Mouse (Mus musculus) kidney, adult 2 months (tissue): ENCODE results near the gene Iqsec1. TPM values are rescaled to one million over a fixed set of nuclear protein-coding genes. Genes with fewer than 3 reads are reported as not detected.

Experiments
- DNase-seq: peaks from one replicate; pipeline ENCODE4 v3.0.0; 2021
- H3K27ac ChIP-seq: fragments of 200-500 bp; 2 replicates; pipeline ENCODE4 v1.5.1; 2012; ENCODE audit warnings: low read depth, low read length, control low read depth, inconsistent platforms; ENCODE audit not compliant: insufficient read depth
- H3K27me3 ChIP-seq: fragments of 200-500 bp; replicated peaks from 2 replicates; pipeline ENCODE4 v1.6.1; 2012; ENCODE audit warnings: mild to moderate bottlenecking, moderate library complexity, low read length, inconsistent platforms; ENCODE audit not compliant: control insufficient read depth, insufficient read depth
- H3K36me3 ChIP-seq: fragments of 200-500 bp; 2 replicates; pipeline ENCODE4 v1.6.1; 2012; ENCODE audit warnings: mild to moderate bottlenecking, moderate library complexity, low read length, inconsistent platforms; ENCODE audit not compliant: control insufficient read depth, insufficient read depth
- H3K4me1 ChIP-seq: fragments of 200-500 bp; 2 replicates; pipeline ENCODE4 v1.6.1; 2011; ENCODE audit warnings: low read length; ENCODE audit not compliant: control insufficient read depth, insufficient read depth
- H3K4me3 ChIP-seq: fragments of 200-500 bp; 2 replicates; pipeline ENCODE4 v1.5.1; 2011; ENCODE audit warnings: mild to moderate bottlenecking, low read depth, low read length, control low read depth; ENCODE audit not compliant: insufficient read depth
- CTCF ChIP-seq: fragments of 200-500 bp; conservative IDR thresholded peaks from 2 replicates; pipeline ENCODE4 v1.5.1; 2011; ENCODE audit warnings: low read depth, mild to moderate bottlenecking, control low read depth, low read length, moderate library complexity, mixed read lengths; ENCODE audit not compliant: insufficient read depth, insufficient read length
- POLR2A ChIP-seq: fragments of 200-500 bp; IDR thresholded peaks from one replicate; pipeline ENCODE4 v1.6.1; 2011; ENCODE audit warnings: low read depth, low read length, control low read depth
- WGBS: fragments of 180-500 bp; shearing (Covaris S2); methylation state at CpG from one replicate; pipeline ENCODE4 v1.1.7; 2018; 5-methylcytosine and 5-hydroxymethylcytosine counted together
- polyA plus RNA-seq: library from polyadenylated mRNA; depleted of rRNA; stranded (reverse); fragments of >200 nt; gene quantifications from 2 replicates; pipeline ENCODE4 v1.2.3, GENCODE M21; 2012

Gene Iqsec1
- polyA plus RNA-seq, 1 experiment = 149 TPM

DNA sequence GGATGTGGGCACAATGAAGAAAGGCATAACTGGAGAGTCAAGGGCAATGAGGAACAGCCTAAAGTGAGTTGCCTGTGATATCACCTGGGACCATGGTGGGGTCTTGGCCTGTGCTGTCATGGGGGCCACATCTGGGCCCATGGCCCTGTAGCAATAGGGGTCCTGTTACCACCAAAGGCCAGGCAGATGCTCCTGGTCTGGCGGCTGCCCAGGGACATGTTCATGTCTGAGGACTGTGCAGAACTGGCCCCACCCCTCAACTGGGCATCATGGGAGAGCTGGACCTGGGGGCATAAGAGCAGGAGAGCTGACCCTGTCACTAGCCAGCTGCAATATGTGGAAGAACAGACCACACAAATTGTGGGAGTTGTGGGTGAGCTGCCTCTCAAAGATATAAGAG lies 130.6 kb downstream of the Iqsec1 start:
- H3K4me1 ChIP-seq = no peaks in the 10 kb centered on the region
- H3K4me3 ChIP-seq = no peak overlapping the region
- H3K36me3 ChIP-seq = no peaks in the 10 kb centered on the region
- 96% methylated on average over 1 of the region's 1 CpGs for WGBS
- TF ChIP-seq CTCF = no peak
- TF ChIP-seq POLR2A = no peak
- no peak for DNase-seq
- H3K27ac ChIP-seq = no peak overlapping the region
- no peaks in the 10 kb centered on the region for H3K27me3 ChIP-seq

DNA sequence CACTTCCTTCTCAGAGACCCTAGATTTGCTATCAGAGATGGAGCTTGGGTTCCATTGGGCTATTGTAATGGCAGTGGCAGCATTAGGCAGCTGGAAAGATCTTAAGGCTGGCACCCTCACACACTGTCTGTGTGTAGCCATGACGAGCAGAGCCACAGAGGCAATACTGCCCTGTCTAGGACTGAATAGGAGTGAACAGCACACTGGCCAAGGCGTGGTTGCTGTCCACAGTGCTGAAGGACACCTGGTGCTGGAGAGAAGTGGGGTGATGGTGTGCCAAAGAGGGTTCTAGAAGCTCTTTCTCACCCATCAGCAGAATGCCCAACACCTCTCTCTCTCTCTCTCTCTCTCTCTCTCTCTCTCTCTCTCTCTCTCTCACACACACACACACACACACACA lies 136.1 kb downstream of the Iqsec1 start:
- no peak for DNase-seq

DNA sequence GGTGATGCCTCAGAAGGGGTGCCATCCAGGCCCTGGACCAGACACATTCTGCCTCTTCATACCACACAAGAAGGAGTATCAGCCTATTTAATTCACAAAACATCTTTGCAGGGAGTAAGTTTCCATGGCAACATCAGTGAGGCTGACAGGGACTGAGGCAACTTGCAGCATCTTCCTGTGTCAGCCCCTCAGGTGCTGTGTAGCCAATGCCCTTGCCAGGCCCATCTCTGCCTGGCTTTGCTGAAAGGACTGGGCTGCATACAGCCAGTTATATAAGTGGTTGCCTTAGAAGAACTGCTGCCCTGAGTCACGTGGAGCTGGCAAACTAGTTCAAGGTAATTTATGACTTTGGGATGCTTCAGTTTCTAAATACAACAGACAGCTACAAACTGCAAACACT lies 140.4 kb downstream of the Iqsec1 start:
- DNase-seq = peak; percentile 4
- H3K27me3 ChIP-seq = no peaks in the 10 kb centered on the region
- H3K27ac ChIP-seq = no peak overlapping the region
- TF ChIP-seq POLR2A = no peak
- no peak for TF ChIP-seq CTCF
- no peaks in the 10 kb centered on the region for H3K4me1 ChIP-seq
- no peaks in the 10 kb centered on the region for H3K36me3 ChIP-seq
- 21% methylated on average over 1 of the region's 1 CpGs for WGBS
- H3K4me3 ChIP-seq = no peak overlapping the region

More for the DNA sequence above, 136.1 kb downstream of the Iqsec1 start:
- no peaks in the 10 kb centered on the region for H3K36me3 ChIP-seq
- H3K27ac ChIP-seq = no peak overlapping the region
- H3K4me3 ChIP-seq = no peak overlapping the region
- H3K27me3 ChIP-seq = no peaks in the 10 kb centered on the region
- 19% methylated on average over 2 of the region's 2 CpGs for WGBS
- no peaks in the 10 kb centered on the region for H3K4me1 ChIP-seq
- TF ChIP-seq CTCF = no peak
- TF ChIP-seq POLR2A = no peak

- Histone ChIP-seq H3K27ac (no peak overlapping the region), H3K4me1 (no peaks in the 10 kb centered on the region), H3K27me3 (no peaks in the 10 kb centered on the region), H3K4me3 (no peak overlapping the region), H3K36me3 (no peaks in the 10 kb centered on the region)
- 82% methylated on average over 2 of the region's 2 CpGs for WGBS
- no peak for DNase-seq
- TF ChIP-seq POLR2A = no peak
- TF ChIP-seq CTCF = no peak
Observed at GRCm38 (mm10) chr6:90847523-90847922, 141.0 kb downstream of the Iqsec1 start.

- TF ChIP-seq POLR2A (no peak), CTCF (no peak)
- WGBS = 93% methylated on average over 2 of the region's 2 CpGs
- Histone ChIP-seq H3K27me3 (no peaks in the 10 kb centered on the region), H3K4me3 (no peak overlapping the region), H3K27ac (no peak overlapping the region), H3K4me1 (no peaks in the 10 kb centered on the region), H3K36me3 (no peaks in the 10 kb centered on the region)
- DNase-seq = no peak
Observed at GRCm38 (mm10) chr6:90839972-90840371, 148.5 kb downstream of the Iqsec1 start.

DNA sequence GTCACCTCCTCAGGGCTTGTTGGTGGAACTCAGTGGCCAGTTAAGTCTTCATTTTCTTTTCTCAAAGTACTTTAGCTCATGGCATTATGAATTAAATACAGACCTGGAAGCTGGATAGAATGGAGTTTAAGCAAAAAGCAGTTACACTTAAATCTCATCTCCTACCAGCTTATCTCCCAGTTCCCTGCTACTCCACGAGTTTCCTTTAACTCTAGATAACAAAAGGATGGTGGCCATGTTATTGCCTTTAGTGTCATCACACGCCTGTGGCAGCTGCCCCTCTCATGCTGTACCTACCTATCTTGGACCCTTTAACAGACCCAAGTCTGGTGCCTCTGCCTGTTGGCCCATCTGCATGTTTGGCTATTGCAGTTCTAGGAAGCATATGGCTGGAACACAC lies 151.7 kb downstream of the Iqsec1 start:
- H3K36me3 ChIP-seq = no peaks in the 10 kb centered on the region
- no peaks in the 10 kb centered on the region for H3K4me1 ChIP-seq
- H3K27me3 ChIP-seq = no peaks in the 10 kb centered on the region
- no peak overlapping the region for H3K27ac ChIP-seq
- no peak for TF ChIP-seq CTCF
- TF ChIP-seq POLR2A = no peak
- 54% methylated on average over 2 of the region's 2 CpGs for WGBS
- H3K4me3 ChIP-seq = no peak overlapping the region
- DNase-seq = no peak

DNA sequence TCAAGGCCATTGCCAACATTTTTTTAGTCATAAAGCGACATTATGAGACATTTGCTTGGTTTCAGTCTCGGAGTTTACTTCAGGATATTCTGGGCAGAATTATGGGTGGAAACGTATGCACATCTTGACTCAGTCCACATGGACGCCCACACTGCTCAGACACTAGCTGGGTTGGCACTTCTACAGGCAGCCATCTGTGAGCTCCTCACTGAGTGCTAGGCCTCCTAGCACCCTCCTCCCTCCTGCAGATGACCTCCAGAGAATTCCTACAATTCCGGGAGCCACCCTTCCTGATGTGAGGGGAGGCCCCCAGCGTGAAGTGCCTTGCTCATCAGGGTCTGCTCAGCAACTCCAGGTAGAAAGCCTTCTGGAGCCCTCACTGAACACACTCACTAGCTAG lies 158.9 kb downstream of the Iqsec1 start:
- 95% methylated on average over 6 of the region's 6 CpGs for WGBS
- TF ChIP-seq POLR2A (no peak), CTCF (no peak)

DNA sequence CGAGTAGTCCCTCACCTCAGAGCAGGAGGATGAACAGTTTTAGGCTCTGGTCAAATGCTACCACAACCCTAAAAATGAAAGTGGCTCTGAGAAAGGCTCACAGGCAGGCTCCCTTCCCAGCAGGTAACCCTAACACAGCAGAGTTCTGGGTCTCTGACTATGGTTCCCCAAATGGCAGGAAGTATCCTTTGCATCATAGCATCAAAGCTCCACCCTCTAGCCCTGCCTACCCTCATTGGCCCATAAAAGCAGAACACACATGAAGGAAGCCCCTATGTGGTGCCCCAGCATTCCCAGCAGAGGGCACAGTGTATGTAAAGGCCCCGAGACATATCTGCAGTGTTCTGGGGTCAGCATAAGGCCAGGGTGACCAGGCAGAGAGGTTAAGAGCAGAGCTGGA lies 163.4 kb downstream of the Iqsec1 start:
- Histone ChIP-seq H3K4me3 (no peak overlapping the region), H3K27ac (no peak overlapping the region), H3K27me3 (no peaks in the 10 kb centered on the region), H3K36me3 (no peaks in the 10 kb centered on the region), H3K4me1 (no peaks in the 10 kb centered on the region)
- no peak for DNase-seq
- WGBS = 85% methylated on average over 2 of the region's 2 CpGs
- TF ChIP-seq CTCF (no peak), POLR2A (no peak)

More for the DNA sequence above, 158.9 kb downstream of the Iqsec1 start:
- Histone ChIP-seq H3K27ac (no peak overlapping the region), H3K4me3 (no peak overlapping the region), H3K4me1 (no peaks in the 10 kb centered on the region), H3K27me3 (no peaks in the 10 kb centered on the region), H3K36me3 (no peaks in the 10 kb centered on the region)
- DNase-seq = no peak
